ENCODE assay signal across 21 mouse cellular contexts in the genomic region with DNA sequence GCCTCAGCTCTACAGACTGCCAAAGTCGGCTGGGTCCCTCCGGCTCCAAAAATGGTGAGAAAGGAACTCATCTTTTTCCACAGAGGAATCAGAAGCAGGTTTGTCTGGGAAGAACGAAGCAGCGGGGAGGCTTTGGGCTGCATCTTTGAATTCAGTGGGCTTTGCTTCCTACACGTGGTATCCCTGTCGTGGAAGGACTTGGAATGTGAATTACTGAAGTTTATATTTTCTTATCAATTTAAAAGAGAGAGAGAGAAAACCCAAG. TPM values are rescaled to one million over a fixed set of nuclear protein-coding genes. Genes with fewer than 3 reads are reported as not detected.
A peak's percentile ranks its signal among the peaks of the same experiment; 100 is the strongest.
DNase-seq lines count a peak whose midpoint lies in the region; ATAC-seq and TF ChIP-seq lines count a peak whose summit lies in the region.
"Had no signal": no experiment of that assay in that cellular context is flagged by ENCODE, and none has a peak within 500 bp of the region (broad histone marks: within the 10 kb centered on the region; RNA-seq: fewer than 3 reads in every experiment).

No protein-coding gene starts in this region.

- H3K27ac ChIP-seq in embryonic facial prominence, embryonic 11.5 days (replicated peaks; ENCODE audit: low read depth, low read length), result no peak overlapping the region
- no peak overlapping the region for H3K27ac ChIP-seq in embryonic facial prominence, embryonic 10.5 days (replicated peaks)
- H3K27ac ChIP-seq in limb, embryonic 12.5 days, result peak overlapping the region; percentile 98
- H3K27ac ChIP-seq in forebrain, embryonic 14.5 days (ENCODE audit: low read depth, low read length), result no peak overlapping the region
- H3K27ac ChIP-seq: forebrain, embryonic 13.5 days; heart, embryonic 13.5 days; hindbrain, embryonic 15.5 days had no signal

- no peak overlapping the region for H3K9ac ChIP-seq in embryonic facial prominence, embryonic 11.5 days (replicated peaks; ENCODE audit: low read length)
- H3K9ac ChIP-seq in limb, embryonic 12.5 days (replicated peaks), result peak overlapping the region; percentile 99
- H3K9ac ChIP-seq in forebrain, embryonic 14.5 days (ENCODE audit: low read length), result no peak overlapping the region
- H3K9ac ChIP-seq: forebrain, embryonic 13.5 days; heart, embryonic 13.5 days; hindbrain, embryonic 15.5 days had no signal

- 2% methylated on average over 6 of the region's 6 CpGs for WGBS in embryonic facial prominence, embryonic 11.5 days
- under 1% methylated on average over 6 of the region's 6 CpGs for WGBS in embryonic facial prominence, embryonic 10.5 days
- WGBS in lung, adult 2 months, result 7% methylated on average over 6 of the region's 6 CpGs
- WGBS in limb, embryonic 12.5 days, result 4% methylated on average over 6 of the region's 6 CpGs
- 2% methylated on average over 6 of the region's 6 CpGs for WGBS in forebrain, embryonic 14.5 days

- peaks cover 5% of the 10 kb centered on the region; the same call in 1 of the 2 replicates for H3K4me1 ChIP-seq in embryonic facial prominence, embryonic 11.5 days (ENCODE audit: control insufficient read depth, insufficient read depth, low read length)
- H3K4me1 ChIP-seq in embryonic facial prominence, embryonic 10.5 days, result peaks cover 14% of the 10 kb centered on the region
- peaks cover 3% of the 10 kb centered on the region; the same call in 1 of the 2 replicates for H3K4me1 ChIP-seq in lung, adult 2 months (ENCODE audit: control insufficient read depth, insufficient read depth, low read length)
- peaks cover 26% of the 10 kb centered on the region for H3K4me1 ChIP-seq in limb, embryonic 12.5 days (replicated peaks)
- no peaks in the 10 kb centered on the region for H3K4me1 ChIP-seq in forebrain, embryonic 14.5 days (ENCODE audit: control insufficient read depth, insufficient read depth, low read length)

- no peaks in the 10 kb centered on the region for H3K36me3 ChIP-seq in embryonic facial prominence, embryonic 11.5 days (replicated peaks; ENCODE audit: control insufficient read depth, insufficient read depth, low read depth, low read length)
- no peaks in the 10 kb centered on the region for H3K36me3 ChIP-seq in embryonic facial prominence, embryonic 10.5 days (replicated peaks)
- H3K36me3 ChIP-seq in limb, embryonic 12.5 days, result peaks cover 3% of the 10 kb centered on the region; the same call in 1 of the 2 replicates
- no peaks in the 10 kb centered on the region for H3K36me3 ChIP-seq in forebrain, embryonic 14.5 days (ENCODE audit: control insufficient read depth, insufficient read depth, low read length)
- H3K36me3 ChIP-seq: heart, embryonic 13.5 days; hindbrain, embryonic 15.5 days had no signal

- TF ChIP-seq POLR2A in lung, adult 2 months (IDR thresholded peaks at IDR 0.05; ENCODE audit: borderline replicate concordance, extremely low read depth, low read depth, low read length), result no peak

- no peaks in the 10 kb centered on the region for H3K9me3 ChIP-seq in embryonic facial prominence, embryonic 11.5 days (replicated peaks; ENCODE audit: control insufficient read depth, low read length)
- H3K9me3 ChIP-seq in embryonic facial prominence, embryonic 10.5 days, result no peaks in the 10 kb centered on the region
- H3K9me3 ChIP-seq in limb, embryonic 12.5 days, result no peaks in the 10 kb centered on the region
- H3K9me3 ChIP-seq in forebrain, embryonic 14.5 days (replicated peaks; ENCODE audit: control insufficient read depth, low read length), result no peaks in the 10 kb centered on the region
- H3K9me3 ChIP-seq: forebrain, embryonic 13.5 days; heart, embryonic 13.5 days; hindbrain, embryonic 15.5 days had no signal

- ATAC-seq in embryonic facial prominence, embryonic 11.5 days (replicated peaks; ENCODE audit: insufficient number of reproducible peaks, low FRiP score, low TSS enrichment, low read depth), result no peak
- ATAC-seq in limb, embryonic 12.5 days (ENCODE audit: insufficient number of reproducible peaks, insufficient read depth, low FRiP score, low TSS enrichment, low read depth), result no peak
- no peak for ATAC-seq in forebrain, embryonic 14.5 days
- ATAC-seq: activated CD4-positive, CD25-positive, alpha-beta regulatory T cell, adult 4 months; forebrain, embryonic 13.5 days; Patski had no signal

- DNase-seq in embryonic facial prominence, embryonic 11.5 days (ENCODE audit: low spot score), result peak; percentile 20
- no peak for DNase-seq in embryonic facial prominence, embryonic 10.5 days (ENCODE audit: low spot score)
- peak; percentile 9 for DNase-seq in lung, adult 2 months
- DNase-seq in lung, postnatal 14 days, result no peak
- no peak for DNase-seq in forebrain, embryonic 14.5 days (ENCODE audit: low spot score)
- DNase-seq in thymus, adult 18-20 months, result no peak
- DNase-seq: adrenal gland, postnatal 14 days; cerebellum, adult 11-12 months; cerebellum, adult 9-10 months; gastrocnemius, postnatal 36 days; heart, adult 18-20 months had no signal

- peaks cover 84% of the 10 kb centered on the region for H3K27me3 ChIP-seq in embryonic facial prominence, embryonic 11.5 days (ENCODE audit: control insufficient read depth, insufficient read depth, low read length)
- H3K27me3 ChIP-seq in embryonic facial prominence, embryonic 10.5 days (replicated peaks; ENCODE audit: low read depth, poor library complexity, severe bottlenecking), result peaks cover 99% of the 10 kb centered on the region
- H3K27me3 ChIP-seq in limb, embryonic 12.5 days, result peaks cover 58% of the 10 kb centered on the region
- H3K27me3 ChIP-seq in forebrain, embryonic 14.5 days (replicated peaks; ENCODE audit: control insufficient read depth, insufficient read depth, low read length), result peaks cover 90% of the 10 kb centered on the region

- H3K4me2 ChIP-seq in embryonic facial prominence, embryonic 11.5 days (ENCODE audit: low read depth, low read length), result no peak overlapping the region
- H3K4me2 ChIP-seq in limb, embryonic 12.5 days, result peak overlapping the region; percentile 96
- H3K4me2 ChIP-seq in forebrain, embryonic 14.5 days (ENCODE audit: low read length), result no peak overlapping the region
- H3K4me2 ChIP-seq: forebrain, embryonic 13.5 days; heart, embryonic 13.5 days; hindbrain, embryonic 15.5 days had no signal

- TF ChIP-seq CTCF in lung, adult 2 months (IDR thresholded peaks at IDR 0.05; ENCODE audit: insufficient read depth, low read length), result no peak

- no peak overlapping the region for H3K4me3 ChIP-seq in embryonic facial prominence, embryonic 11.5 days (ENCODE audit: low read depth, low read length)
- H3K4me3 ChIP-seq in embryonic facial prominence, embryonic 10.5 days, result no peak overlapping the region
- no peak overlapping the region for H3K4me3 ChIP-seq in lung, adult 2 months (replicated peaks; ENCODE audit: extremely low read depth, low read depth, low read length)
- H3K4me3 ChIP-seq in limb, embryonic 12.5 days (replicated peaks), result peak overlapping the region; percentile 99
- no peak overlapping the region for H3K4me3 ChIP-seq in forebrain, embryonic 14.5 days (ENCODE audit: low read depth, low read length)
- H3K4me3 ChIP-seq: forebrain, embryonic 13.5 days; heart, embryonic 13.5 days; hindbrain, embryonic 15.5 days had no signal

RNA-seq across cellular contexts. Expression of a gene that starts 2.6 kb away (rescaled TPM):
- polyA plus RNA-seq in embryonic facial prominence, embryonic 11.5 days (2014; fragmentation: Nextera tagmentation; extraction: Ambion mirVana), result not detected in 2 replicates
- not detected in 2 replicates for polyA plus RNA-seq in embryonic facial prominence, embryonic 10.5 days (2016; fragmentation: Nextera tagmentation; extraction: Ambion mirVana)
- polyA plus RNA-seq in lung, adult 2 months (2012; rRNA removed), result 0.22 TPM in 1 of 2 replicates, not detected in the other
- 33.1 and 34.1 TPM in 2 replicates for polyA plus RNA-seq in limb, embryonic 12.5 days (2016; fragmentation: Nextera tagmentation; extraction: Ambion mirVana)
- polyA plus RNA-seq in forebrain, embryonic 14.5 days (2014; fragmentation: Nextera tagmentation; extraction: Ambion mirVana), result not detected in 2 replicates
- polyA plus RNA-seq: activated CD4-positive, CD25-positive, alpha-beta regulatory T cell, adult 4 months; cortical plate, adult 2 months; embryonic facial prominence, embryonic 14.5 days; forebrain, embryonic 13.5 days; heart, embryonic 13.5 days; heart, postnatal 0 days; hindbrain, embryonic 11.5 days; hindbrain, embryonic 15.5 days had no signal

RNA-seq across cellular contexts. Expression of a gene that starts 17.6 kb away (rescaled TPM):
- polyA plus RNA-seq in embryonic facial prominence, embryonic 11.5 days (2014; fragmentation: Nextera tagmentation; extraction: Ambion mirVana), result not detected in 2 replicates
- polyA plus RNA-seq in embryonic facial prominence, embryonic 10.5 days (2016; fragmentation: Nextera tagmentation; extraction: Ambion mirVana), result not detected in 2 replicates
- not detected in 2 replicates for polyA plus RNA-seq in lung, adult 2 months (2012; rRNA removed)
- 88.2 and 96.8 TPM in 2 replicates for polyA plus RNA-seq in limb, embryonic 12.5 days (2016; fragmentation: Nextera tagmentation; extraction: Ambion mirVana)
- not detected in 2 replicates for polyA plus RNA-seq in forebrain, embryonic 14.5 days (2014; fragmentation: Nextera tagmentation; extraction: Ambion mirVana)
- polyA plus RNA-seq: activated CD4-positive, CD25-positive, alpha-beta regulatory T cell, adult 4 months; cortical plate, adult 2 months; embryonic facial prominence, embryonic 14.5 days; heart, embryonic 13.5 days; heart, postnatal 0 days; hindbrain, embryonic 11.5 days; hindbrain, embryonic 15.5 days had no signal

RNA-seq across cellular contexts. Expression of a gene that starts 22.6 kb away (rescaled TPM):
- 0.20 TPM in 1 of 2 replicates, not detected in the other for polyA plus RNA-seq in embryonic facial prominence, embryonic 11.5 days (2014; fragmentation: Nextera tagmentation; extraction: Ambion mirVana)
- not detected in 2 replicates for polyA plus RNA-seq in embryonic facial prominence, embryonic 10.5 days (2016; fragmentation: Nextera tagmentation; extraction: Ambion mirVana)
- polyA plus RNA-seq in lung, adult 2 months (2012; rRNA removed), result 0.23 TPM in 1 of 2 replicates, not detected in the other
- polyA plus RNA-seq in limb, embryonic 12.5 days (2016; fragmentation: Nextera tagmentation; extraction: Ambion mirVana), result 272 and 294 TPM in 2 replicates
- not detected in 2 replicates for polyA plus RNA-seq in forebrain, embryonic 14.5 days (2014; fragmentation: Nextera tagmentation; extraction: Ambion mirVana)
- polyA plus RNA-seq: activated CD4-positive, CD25-positive, alpha-beta regulatory T cell, adult 4 months; cortical plate, adult 2 months; embryonic facial prominence, embryonic 14.5 days; heart, embryonic 13.5 days; heart, postnatal 0 days; hindbrain, embryonic 11.5 days had no signal

RNA-seq across cellular contexts. Expression of a gene that starts 32.4 kb away (rescaled TPM):
- polyA plus RNA-seq in embryonic facial prominence, embryonic 11.5 days (2014; fragmentation: Nextera tagmentation; extraction: Ambion mirVana), result 0.11 and 0.56 TPM in 2 replicates
- polyA plus RNA-seq in embryonic facial prominence, embryonic 10.5 days (2016; fragmentation: Nextera tagmentation; extraction: Ambion mirVana), result not detected in 2 replicates
- 0.23 TPM in 1 of 2 replicates, not detected in the other for polyA plus RNA-seq in lung, adult 2 months (2012; rRNA removed)
- polyA plus RNA-seq in limb, embryonic 12.5 days (2016; fragmentation: Nextera tagmentation; extraction: Ambion mirVana), result 74.7 and 77.4 TPM in 2 replicates
- polyA plus RNA-seq in forebrain, embryonic 14.5 days (2014; fragmentation: Nextera tagmentation; extraction: Ambion mirVana), result not detected in 2 replicates
- polyA plus RNA-seq: cortical plate, adult 2 months; forebrain, embryonic 13.5 days; heart, postnatal 0 days had no signal

RNA-seq across cellular contexts. Expression of a gene that starts 41.6 kb away (rescaled TPM):
- 0.26 and 0.34 TPM in 2 replicates for polyA plus RNA-seq in embryonic facial prominence, embryonic 11.5 days (2014; fragmentation: Nextera tagmentation; extraction: Ambion mirVana)
- polyA plus RNA-seq in embryonic facial prominence, embryonic 10.5 days (2016; fragmentation: Nextera tagmentation; extraction: Ambion mirVana), result 0.15 TPM in 1 of 2 replicates, not detected in the other
- 6.6 and 8.3 TPM in 2 replicates for polyA plus RNA-seq in lung, adult 2 months (2012; rRNA removed)
- 11.7 and 13.8 TPM in 2 replicates for polyA plus RNA-seq in limb, embryonic 12.5 days (2016; fragmentation: Nextera tagmentation; extraction: Ambion mirVana)
- polyA plus RNA-seq in forebrain, embryonic 14.5 days (2014; fragmentation: Nextera tagmentation; extraction: Ambion mirVana), result not detected in 2 replicates
- polyA plus RNA-seq: activated CD4-positive, CD25-positive, alpha-beta regulatory T cell, adult 4 months; cortical plate, adult 2 months; forebrain, embryonic 13.5 days had no signal

Comparison
In these comparisons a context has a peak if more than half of its experiments do, and no peak if none do; other contexts are left out.
1. DNase-seq: peak in embryonic facial prominence, embryonic 11.5 days (single experiment) and lung, adult 2 months (single experiment); none in embryonic facial prominence, embryonic 10.5 days (single experiment), lung, postnatal 14 days (single experiment), forebrain, embryonic 14.5 days (single experiment) and thymus, adult 18-20 months (0 of 2).
2. RNA of a gene that starts 2.6 kb away (polyA plus RNA-seq): 33.1 to 34.1 TPM in limb, embryonic 12.5 days; not detected in embryonic facial prominence, embryonic 11.5 days, not detected in embryonic facial prominence, embryonic 10.5 days, 0.22 TPM in lung, adult 2 months and not detected in forebrain, embryonic 14.5 days; every median in the first group is over 10 times any median in the second.
3. RNA of a gene that starts 17.6 kb away (polyA plus RNA-seq): 88.2 to 96.8 TPM in limb, embryonic 12.5 days; not detected in embryonic facial prominence, embryonic 11.5 days, not detected in embryonic facial prominence, embryonic 10.5 days, not detected in lung, adult 2 months and not detected in forebrain, embryonic 14.5 days; every median in the first group is over 10 times any median in the second.
4. RNA of a gene that starts 22.6 kb away (polyA plus RNA-seq): 272 to 294 TPM in limb, embryonic 12.5 days; 0.20 TPM in embryonic facial prominence, embryonic 11.5 days, not detected in embryonic facial prominence, embryonic 10.5 days, 0.23 TPM in lung, adult 2 months and not detected in forebrain, embryonic 14.5 days; every median in the first group is over 100 times any median in the second.